Mouse (Mus musculus) lung, embryonic 14.5 days (tissue): ENCODE data around the gene Slc6a9. TPM values are rescaled to one million over a fixed set of nuclear protein-coding genes. Genes with fewer than 3 reads are reported as not detected.

ENCODE experiments used
- ATAC-seq: fragments of 200-750 bp; cut with Nextera tagmentation; 2 replicates; pipeline ENCODE4 v1.8.0; 2017; ENCODE audit warnings: mild to moderate bottlenecking, moderate TSS enrichment, moderate library complexity; ENCODE audit not compliant: insufficient read depth
- DNase-seq: peaks from one replicate; pipeline ENCODE4 v3.0.0-alpha.2; 2015
- H3K27ac ChIP-seq: fragments of 300-500 bp; sonication (generic); 2 replicates; pipeline ENCODE4 v1.5.1; 2014; ENCODE audit warnings: low read depth, mild to moderate bottlenecking, moderate library complexity
- H3K27me3 ChIP-seq: fragments of 300-500 bp; sonication (generic); 2 replicates; pipeline ENCODE4 v1.6.1; 2014; ENCODE audit warnings: low read length, control low read depth; ENCODE audit not compliant: insufficient read depth
- H3K36me3 ChIP-seq: fragments of 300-500 bp; sonication (generic); 2 replicates; pipeline ENCODE4 v1.6.1; 2014; ENCODE audit warnings: control low read depth; ENCODE audit not compliant: insufficient read depth
- H3K4me1 ChIP-seq: fragments of 300-500 bp; sonication (generic); 2 replicates; pipeline ENCODE4 v1.6.1; 2014; ENCODE audit warnings: antibody characterized with exemption, control low read depth; ENCODE audit not compliant: insufficient read depth
- H3K4me2 ChIP-seq: fragments of 300-500 bp; sonication (generic); 2 replicates; pipeline ENCODE4 v1.6.1; 2014; ENCODE audit warnings: mild to moderate bottlenecking
- H3K4me3 ChIP-seq: fragments of 300-500 bp; sonication (generic); 2 replicates; pipeline ENCODE4 v1.5.1; 2014; ENCODE audit warnings: low read depth, low read length
- H3K9ac ChIP-seq: fragments of 300-500 bp; sonication (generic); 2 replicates; pipeline ENCODE4 v1.6.1; 2014
- H3K9me3 ChIP-seq: fragments of 300-500 bp; sonication (generic); 2 replicates; pipeline ENCODE4 v1.6.1; 2016; ENCODE audit warnings: low read depth, low read length, control low read depth
- CTCF ChIP-seq: IDR thresholded peaks from 2 replicates; pipeline ENCODE4 v1.5.1; 2016; ENCODE audit warnings: antibody characterized with exemption, low read depth
- WGBS: fragments of 180-500 bp; shearing (Covaris S2); extraction: QIAGEN DNeasy Blood & Tissue Kit; methylation state at CpG from one replicate; pipeline ENCODE4 v1.1.7; 2014; 5-methylcytosine and 5-hydroxymethylcytosine counted together
- polyA plus RNA-seq: library from polyadenylated mRNA; unstranded; fragments of >200 nt; fragmentation: Nextera tagmentation; extraction: Ambion mirVana; gene quantifications from 2 replicates; pipeline ENCODE4 v1.2.1, GENCODE M21; 2014

Gene Slc6a9
- polyA plus RNA-seq, 1 experiment from 2014 or later, result 9.7 TPM

- H3K4me3 ChIP-seq, result no peak overlapping the region
- WGBS, result 85% methylated on average over 10 of the region's 10 CpGs
- H3K4me1 ChIP-seq, result 0 out of 2 replicates have a peak, but pooled peaks cover 3% of the 10 kb centered on the region
- H3K9me3 ChIP-seq, result no peaks in the 10 kb centered on the region
- H3K4me2 ChIP-seq, result no peak overlapping the region
- peaks cover 83% of the 10 kb centered on the region for H3K36me3 ChIP-seq
- no peak overlapping the region for H3K27ac ChIP-seq
- TF ChIP-seq CTCF, result no peak
- DNase-seq (no peak), ATAC-seq (no peak)
- H3K27me3 ChIP-seq, result no peaks in the 10 kb centered on the region
- no peak overlapping the region for H3K9ac ChIP-seq
These were observed 69.8 kb downstream of the Slc6a9 start for GRCm38 (mm10) chr4:117904094-117904493.

GRCm38 (mm10) chr4:117904761-117905160 is 70.5 kb downstream of the Slc6a9 start:
- TF ChIP-seq CTCF, result no peak
- Histone ChIP-seq H3K4me2 (no peak overlapping the region), H3K4me1 (0 out of 2 replicates have a peak, but pooled peaks cover 3% of the 10 kb centered on the region), H3K27me3 (no peaks in the 10 kb centered on the region), H3K27ac (no peak overlapping the region), H3K9me3 (no peaks in the 10 kb centered on the region), H3K9ac (no peak overlapping the region), H3K4me3 (no peak overlapping the region), H3K36me3 (peaks cover 77% of the 10 kb centered on the region)
- no peak for ATAC-seq
- WGBS, result 87% methylated on average over 8 of the region's 8 CpGs
- no peak for DNase-seq

GRCm38 (mm10) chr4:117906196-117906595 is 71.9 kb downstream of the Slc6a9 start:
- no peak for TF ChIP-seq CTCF
- Histone ChIP-seq H3K9me3 (no peaks in the 10 kb centered on the region), H3K9ac (no peak overlapping the region), H3K4me2 (no peak overlapping the region), H3K4me1 (0 out of 2 replicates have a peak, but pooled peaks cover 3% of the 10 kb centered on the region), H3K4me3 (no peak overlapping the region), H3K27me3 (no peaks in the 10 kb centered on the region), H3K36me3 (peaks cover 73% of the 10 kb centered on the region), H3K27ac (0 out of 2 replicates have a peak overlapping the region, but pooled peaks have one; percentile 12)
- ATAC-seq (peak; percentile 63), DNase-seq (peak; percentile 69)
- 55% methylated on average over 3 of the region's 3 CpGs for WGBS

- Histone ChIP-seq H3K4me3 (no peak overlapping the region), H3K4me2 (no peak overlapping the region), H3K36me3 (peaks cover 57% of the 10 kb centered on the region), H3K27me3 (no peaks in the 10 kb centered on the region), H3K9me3 (no peaks in the 10 kb centered on the region), H3K27ac (no peak overlapping the region), H3K4me1 (peaks cover 16% of the 10 kb centered on the region), H3K9ac (no peak overlapping the region)
- no peak for ATAC-seq
- no peak for DNase-seq
- 74% methylated on average over 8 of the region's 8 CpGs for WGBS
- no peak for TF ChIP-seq CTCF
These were observed 74.6 kb downstream of the Slc6a9 start for GRCm38 (mm10) chr4:117908834-117909453.

- Histone ChIP-seq H3K27me3 (no peaks in the 10 kb centered on the region), H3K4me2 (no peak overlapping the region), H3K27ac (no peak overlapping the region), H3K4me1 (peaks cover 19% of the 10 kb centered on the region), H3K36me3 (peaks cover 30% of the 10 kb centered on the region), H3K9ac (no peak overlapping the region), H3K9me3 (no peaks in the 10 kb centered on the region), H3K4me3 (no peak overlapping the region)
- WGBS, result 90% methylated on average over 13 of the region's 13 CpGs
- no peak for TF ChIP-seq CTCF
- DNase-seq (no peak), ATAC-seq (no peak)
These were observed 77.8 kb downstream of the Slc6a9 start for GRCm38 (mm10) chr4:117912131-117912561.

- no peaks in the 10 kb centered on the region for H3K27me3 ChIP-seq
- peaks cover 19% of the 10 kb centered on the region for H3K4me1 ChIP-seq
- H3K36me3 ChIP-seq, result peaks cover 26% of the 10 kb centered on the region
- ATAC-seq (no peak), DNase-seq (no peak)
- no peaks in the 10 kb centered on the region for H3K9me3 ChIP-seq
- H3K4me2 ChIP-seq, result peak overlapping the region; percentile 99
- 0 out of 2 replicates have a peak overlapping the region, but pooled peaks have one; percentile 81 for H3K4me3 ChIP-seq
- WGBS, result 55% methylated on average over 7 of the region's 7 CpGs
- H3K9ac ChIP-seq, result no peak overlapping the region; the same call in 1 of the 2 replicates
- TF ChIP-seq CTCF, result no peak
- H3K27ac ChIP-seq, result no peak overlapping the region
These were observed 78.5 kb downstream of the Slc6a9 start for GRCm38 (mm10) chr4:117912685-117913273.

- peak; percentile 51 for DNase-seq
- no peak for ATAC-seq
- Histone ChIP-seq H3K36me3 (peaks cover 22% of the 10 kb centered on the region), H3K27me3 (no peaks in the 10 kb centered on the region), H3K27ac (no peak overlapping the region), H3K9ac (peak overlapping the region; percentile 75; the same call in 1 of the 2 replicates), H3K9me3 (no peaks in the 10 kb centered on the region), H3K4me3 (peak overlapping the region; percentile 81), H3K4me1 (peaks cover 19% of the 10 kb centered on the region), H3K4me2 (peak overlapping the region; percentile 99)
- TF ChIP-seq CTCF, result no peak
- 48% methylated on average over 3 of the region's 3 CpGs for WGBS
These were observed 79.1 kb downstream of the Slc6a9 start for GRCm38 (mm10) chr4:117913421-117913820.
